Comparison of ENCODE assay signal across 8 mouse cellular contexts in the genomic region with DNA sequence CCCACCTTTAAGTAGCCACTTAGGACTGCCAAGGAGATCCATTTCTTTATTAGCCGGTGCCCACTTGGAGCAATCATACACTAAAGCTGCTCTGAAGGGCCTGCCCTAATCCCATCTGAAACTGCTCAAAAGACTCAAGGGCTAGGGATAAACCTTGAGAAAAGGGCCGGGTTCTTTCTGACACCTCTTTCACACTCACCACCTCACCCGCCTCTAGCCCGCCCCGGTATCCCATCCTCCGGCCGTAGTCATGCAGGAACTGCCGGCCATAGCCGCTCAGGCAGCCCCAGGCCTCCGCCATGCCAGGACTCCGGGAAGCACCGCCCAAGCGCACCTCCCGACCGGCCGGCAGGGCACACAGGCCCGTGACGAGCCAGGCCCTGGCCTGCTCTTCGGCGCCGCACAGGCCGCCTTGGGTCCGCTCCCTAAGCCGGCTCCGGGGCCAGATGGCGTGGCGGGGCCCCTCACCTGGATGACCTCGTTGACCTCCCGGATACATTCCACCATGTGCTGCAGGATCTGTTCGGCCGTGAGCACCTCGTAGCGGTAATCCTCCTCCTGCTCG. TPM values are rescaled to one million over a fixed set of nuclear protein-coding genes. Genes with fewer than 3 reads are reported as not detected.
DNase-seq lines count a peak whose midpoint lies in the region; ATAC-seq and TF ChIP-seq lines count a peak whose summit lies in the region.

No protein-coding gene starts in this region.

- no peaks in the 10 kb centered on the region for H3K36me3 ChIP-seq in embryonic facial prominence, embryonic 14.5 days (ENCODE audit: control insufficient read depth, insufficient read depth, low read length)
- no peaks in the 10 kb centered on the region for H3K36me3 ChIP-seq in kidney, embryonic 14.5 days (ENCODE audit: control insufficient read depth, insufficient read depth, low read length)
- peaks cover 3% of the 10 kb centered on the region; the same call in 1 of the 2 replicates for H3K36me3 ChIP-seq in liver, embryonic 12.5 days
- no peaks in the 10 kb centered on the region for H3K36me3 ChIP-seq in myocyte (ENCODE audit: control insufficient read depth, insufficient read depth)

- WGBS in embryonic facial prominence, embryonic 14.5 days, result under 1% methylated on average over 10 of the region's 34 CpGs
- under 1% methylated on average over 29 of the region's 34 CpGs for WGBS in kidney, embryonic 14.5 days
- WGBS in liver, embryonic 12.5 days (ENCODE audit: insufficient replicate concordance), result under 1% methylated on average over 25 of the region's 34 CpGs

- H3ac ChIP-seq in myocyte (ENCODE audit: control insufficient read depth, insufficient read length), result peak overlapping the region; percentile 97

- peak overlapping the region; percentile 98 for H3K9ac ChIP-seq in embryonic facial prominence, embryonic 14.5 days (ENCODE audit: low read depth, low read length)
- H3K9ac ChIP-seq in kidney, embryonic 14.5 days (ENCODE audit: low read depth, low read length), result peak overlapping the region; percentile 94
- peak overlapping the region; percentile 92 for H3K9ac ChIP-seq in liver, embryonic 12.5 days

- H3K4me3 ChIP-seq in embryonic facial prominence, embryonic 14.5 days (ENCODE audit: low read depth, low read length), result peak overlapping the region; percentile 100
- peak overlapping the region; percentile 98 for H3K4me3 ChIP-seq in kidney, embryonic 14.5 days (ENCODE audit: low read length)
- H3K4me3 ChIP-seq in liver, embryonic 12.5 days, result peak overlapping the region; percentile 99
- peak overlapping the region; percentile 81 for H3K4me3 ChIP-seq in myocyte

- H3K9me3 ChIP-seq in embryonic facial prominence, embryonic 14.5 days (ENCODE audit: control insufficient read depth, low read length), result no peaks in the 10 kb centered on the region
- H3K9me3 ChIP-seq in kidney, embryonic 14.5 days (ENCODE audit: control insufficient read depth, low read length), result no peaks in the 10 kb centered on the region
- no peaks in the 10 kb centered on the region for H3K9me3 ChIP-seq in liver, embryonic 12.5 days (replicated peaks)

- H3K27ac ChIP-seq in embryonic facial prominence, embryonic 14.5 days (replicated peaks; ENCODE audit: low read depth, low read length), result peak overlapping the region; percentile 99
- H3K27ac ChIP-seq in kidney, embryonic 14.5 days (ENCODE audit: low read depth, low read length), result peak overlapping the region; percentile 97
- peak overlapping the region; percentile 99 for H3K27ac ChIP-seq in liver, embryonic 12.5 days

- H3K4me1 ChIP-seq in embryonic facial prominence, embryonic 14.5 days (ENCODE audit: control insufficient read depth, insufficient read depth, low read length), result peaks cover 15% of the 10 kb centered on the region; the same call in 1 of the 2 replicates
- H3K4me1 ChIP-seq in kidney, embryonic 14.5 days (ENCODE audit: control insufficient read depth, insufficient read depth, low read length), result 0 out of 2 replicates have a peak, but pooled peaks cover 4% of the 10 kb centered on the region
- H3K4me1 ChIP-seq in liver, embryonic 12.5 days, result peaks cover 41% of the 10 kb centered on the region

- TF ChIP-seq POLR2A in myocyte (IDR thresholded peaks at IDR 0.05; ENCODE audit: insufficient read length, low read depth), result peak; percentile 36

- H3K27me3 ChIP-seq in embryonic facial prominence, embryonic 14.5 days (replicated peaks; ENCODE audit: control insufficient read depth, insufficient read depth, low read length), result no peaks in the 10 kb centered on the region
- H3K27me3 ChIP-seq in kidney, embryonic 14.5 days (ENCODE audit: control insufficient read depth, insufficient read depth, low read length), result no peaks in the 10 kb centered on the region
- no peaks in the 10 kb centered on the region for H3K27me3 ChIP-seq in liver, embryonic 12.5 days (replicated peaks)
- no peaks in the 10 kb centered on the region for H3K27me3 ChIP-seq in myocyte (ENCODE audit: control insufficient read depth, insufficient read depth, insufficient read length)

- ATAC-seq in embryonic facial prominence, embryonic 14.5 days (ENCODE audit: low read depth), result peak; percentile 17
- ATAC-seq in kidney, embryonic 14.5 days (ENCODE audit: low FRiP score, low TSS enrichment), result peak; percentile 60
- peak; percentile 62 for ATAC-seq in liver, embryonic 12.5 days

- H3K4me2 ChIP-seq in embryonic facial prominence, embryonic 14.5 days (ENCODE audit: low read depth, low read length), result peak overlapping the region; percentile 96
- H3K4me2 ChIP-seq in kidney, embryonic 14.5 days (replicated peaks; ENCODE audit: low read depth, low read length), result peak overlapping the region; percentile 91
- peak overlapping the region; percentile 79 for H3K4me2 ChIP-seq in liver, embryonic 12.5 days
- peak overlapping the region; percentile 86 for H3K4me2 ChIP-seq in myocyte (ENCODE audit: low read depth)

- DNase-seq in A20 (ENCODE audit: low read depth, low spot score), result peak; percentile 76
- DNase-seq in adrenal gland, postnatal 36 days, result peak; percentile 80 to 87
- peak; percentile 50 for DNase-seq in embryonic facial prominence, embryonic 14.5 days (ENCODE audit: low spot score)
- DNase-seq in heart, adult 8-10 months (ENCODE audit: low spot score), result peak; percentile 56
- DNase-seq in spleen, postnatal 4 days (ENCODE audit: low spot score in 2 of 2), result peak; percentile 77 to 88

- H3K79me2 ChIP-seq in myocyte (ENCODE audit: control insufficient read depth, insufficient read depth), result peaks cover 53% of the 10 kb centered on the region

TF ChIP-seq in myocyte, 11 proteins besides CTCF, POLR2A, EP300 and RAD21:
- TF ChIP-seq E2F4 (IDR thresholded peaks at IDR 0.05; ENCODE audit: insufficient read depth), result no peak
- no peak for TF ChIP-seq CEBPB (IDR thresholded peaks at IDR 0.05; ENCODE audit: insufficient read depth, poor library complexity, severe bottlenecking)
- TF ChIP-seq MYOD1 (IDR thresholded peaks at IDR 0.05; ENCODE audit: control insufficient read depth in 1 of 3, insufficient read length in 2 of 3, low read depth in 2 of 3), result no peak
- TF ChIP-seq REST (IDR thresholded peaks at IDR 0.05; ENCODE audit: insufficient read depth, insufficient read length), result no peak
- no peak for TF ChIP-seq SRF (IDR thresholded peaks at IDR 0.05; ENCODE audit: control insufficient read depth, insufficient read length, low read depth)
- no peak for TF ChIP-seq USF1 (IDR thresholded peaks at IDR 0.05; ENCODE audit: low read depth)
- no peak for TF ChIP-seq TCF12 (IDR thresholded peaks at IDR 0.05; ENCODE audit: insufficient read depth, poor library complexity, severe bottlenecking)
- no peak for TF ChIP-seq POLR2AphosphoS2 (IDR thresholded peaks at IDR 0.05; ENCODE audit: insufficient read length, low read depth)
- no peak for TF ChIP-seq MAX (IDR thresholded peaks at IDR 0.05; ENCODE audit: low read depth)
- no peak for TF ChIP-seq MYOG (IDR thresholded peaks at IDR 0.05; ENCODE audit: control insufficient read depth in 1 of 3, insufficient read depth in 1 of 3, insufficient read length in 2 of 3, low read depth in 2 of 3)
- TF ChIP-seq TCF3 (IDR thresholded peaks at IDR 0.05; ENCODE audit: insufficient read length, low read depth), result no peak

RNA-seq across cellular contexts. Expression of a gene that starts 0.8 kb away (rescaled TPM):
- total RNA-seq in adrenal gland, postnatal 36 days (2021), result 100 to 1,000 TPM; 122 to 130 TPM
- polyA plus RNA-seq in embryonic facial prominence, embryonic 14.5 days (2014; fragmentation: Nextera tagmentation; extraction: Ambion mirVana), result 15.5 and 16.7 TPM in 2 replicates
- 10 to 100 TPM; 69.9 to 81.0 (median 78.4) TPM for total RNA-seq in heart, adult 8-10 months (2022)
- polyA plus RNA-seq in kidney, embryonic 14.5 days (2014; fragmentation: Nextera tagmentation; extraction: Ambion mirVana), result 18.3 and 24.5 TPM in 2 replicates
- polyA plus RNA-seq in liver, embryonic 12.5 days (2016; fragmentation: Nextera tagmentation; extraction: Ambion mirVana), result 13.7 and 15.9 TPM in 2 replicates
- polyA plus RNA-seq in myocyte (2012; fragmentation: generic; extraction: Trizol), result 38.1 TPM

RNA-seq across cellular contexts. Expression of a gene that starts 53.7 kb away (rescaled TPM):
- 100 to 1,000 TPM; 111 to 147 TPM for total RNA-seq in adrenal gland, postnatal 36 days (2021)
- polyA plus RNA-seq in embryonic facial prominence, embryonic 14.5 days (2014; fragmentation: Nextera tagmentation; extraction: Ambion mirVana), result 101 and 107 TPM in 2 replicates
- total RNA-seq in heart, adult 8-10 months (2022), result 10 to 100 TPM; 45.0 to 50.7 (median 49.5) TPM
- polyA plus RNA-seq in kidney, embryonic 14.5 days (2014; fragmentation: Nextera tagmentation; extraction: Ambion mirVana), result 47.3 and 58.1 TPM in 2 replicates
- 42.4 and 42.5 TPM in 2 replicates for polyA plus RNA-seq in liver, embryonic 12.5 days (2016; fragmentation: Nextera tagmentation; extraction: Ambion mirVana)
- polyA plus RNA-seq in myocyte (2012; fragmentation: generic; extraction: Trizol), result 131 TPM

RNA-seq across cellular contexts. Expression of a gene that starts 54.1 kb away (rescaled TPM):
- 1 to 10 TPM; 3.6 to 4.1 TPM for total RNA-seq in adrenal gland, postnatal 36 days (2021)
- polyA plus RNA-seq in embryonic facial prominence, embryonic 14.5 days (2014; fragmentation: Nextera tagmentation; extraction: Ambion mirVana), result 0.15 and 0.64 TPM in 2 replicates
- under 1 TPM; 0.40 to 0.91 (median 0.79) TPM for total RNA-seq in heart, adult 8-10 months (2022)
- polyA plus RNA-seq in kidney, embryonic 14.5 days (2014; fragmentation: Nextera tagmentation; extraction: Ambion mirVana), result 0.19 TPM in 1 of 2 replicates, not detected in the other
- not detected in 2 replicates for polyA plus RNA-seq in liver, embryonic 12.5 days (2016; fragmentation: Nextera tagmentation; extraction: Ambion mirVana)
- 1.2 TPM for polyA plus RNA-seq in myocyte (2012; fragmentation: generic; extraction: Trizol)

Comparison
In these comparisons a context has a peak if more than half of its experiments do, and no peak if none do; other contexts are left out.
1. Peak in every context shown above with its lines: DNase-seq, ATAC-seq, H3K4me3 ChIP-seq and H3K27ac ChIP-seq.